1 mouse cellular context compared by ENCODE assay signal in the genomic region with DNA sequence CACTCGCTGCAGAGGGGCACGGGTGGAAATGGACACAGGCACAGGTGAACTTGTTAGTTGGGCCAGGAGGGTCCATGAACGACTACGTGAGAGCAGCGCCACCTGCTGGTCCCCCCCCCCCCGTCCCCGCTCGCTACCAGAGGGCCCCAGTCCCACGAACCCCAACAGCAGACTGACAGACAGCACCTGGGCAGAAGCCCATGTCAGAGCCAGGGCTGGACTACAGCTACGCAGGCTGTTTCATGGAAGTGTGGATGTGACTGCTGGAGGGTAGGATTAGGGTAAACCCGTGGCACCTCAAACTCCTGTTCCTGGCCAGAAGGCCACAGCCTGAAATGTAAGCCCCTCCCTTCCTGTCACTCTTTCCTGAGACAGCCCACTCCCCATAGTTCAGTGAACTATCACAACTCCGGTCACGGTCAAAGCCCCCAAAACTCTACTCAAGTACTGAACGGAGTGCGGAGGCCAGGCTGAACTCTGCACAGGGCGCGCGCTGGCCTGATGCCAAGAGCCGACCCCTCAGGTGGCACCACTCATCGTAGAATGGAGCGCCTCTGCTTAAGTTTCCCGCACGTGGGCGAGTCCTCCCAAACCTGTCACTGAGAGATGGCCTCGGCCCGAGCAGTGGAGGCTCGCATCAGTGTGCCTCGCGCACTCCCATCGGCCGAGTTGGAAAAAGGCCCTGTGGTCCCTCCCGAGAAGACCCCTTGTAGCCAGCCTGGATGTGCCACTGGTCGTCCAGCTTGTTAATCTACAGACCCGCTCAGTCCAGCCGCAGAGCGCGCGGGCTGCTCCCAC.
TF ChIP-seq lines count a peak whose summit lies in the region.

No protein-coding gene starts in this region.

TF ChIP-seq in CH12.LX, 34 proteins besides CTCF, POLR2A, EP300 and RAD21 (continued from another document):
- TF ChIP-seq CHD1 (IDR thresholded peaks at IDR 0.05; ENCODE audit: low read depth, low read length) = no peak
- no peak for TF ChIP-seq GABPA (IDR thresholded peaks at IDR 0.05; ENCODE audit: insufficient replicate concordance, low read depth, low read length)
- TF ChIP-seq E2F4 (IDR thresholded peaks at IDR 0.05; ENCODE audit: insufficient replicate concordance, low read depth, low read length) = no peak
- peak; percentile 91 for TF ChIP-seq MAZ (IDR thresholded peaks at IDR 0.05; ENCODE audit: low read depth, low read length)
- TF ChIP-seq TBP (conservative IDR thresholded peaks at IDR 0.05; ENCODE audit: low read depth, low read length) = no peak
- TF ChIP-seq KAT2A (IDR thresholded peaks at IDR 0.05; ENCODE audit: insufficient replicate concordance, low read length) = no peak
- TF ChIP-seq NELFE (IDR thresholded peaks at IDR 0.05; ENCODE audit: low read depth, low read length) = no peak
- TF ChIP-seq PAX5 (IDR thresholded peaks at IDR 0.05; ENCODE audit: low read length) = no peak
- no peak for TF ChIP-seq USF1 (IDR thresholded peaks at IDR 0.05; ENCODE audit: low read depth, low read length)
- no peak; the same call in 1 of the 2 replicates for TF ChIP-seq ZC3H11A (IDR thresholded peaks at IDR 0.05; ENCODE audit: low read depth, low read length)
- no peak for TF ChIP-seq ELF1 (IDR thresholded peaks at IDR 0.05; ENCODE audit: low read depth, low read length)
- TF ChIP-seq NRF1 (IDR thresholded peaks at IDR 0.05; ENCODE audit: low read depth, low read length) = no peak
- no peak for TF ChIP-seq RCOR1 (conservative IDR thresholded peaks at IDR 0.05; ENCODE audit: low read depth, low read length)
- no peak for TF ChIP-seq HCFC1 (IDR thresholded peaks at IDR 0.05; ENCODE audit: low read depth, low read length)
- TF ChIP-seq MAFK (IDR thresholded peaks at IDR 0.05; ENCODE audit: insufficient replicate concordance, low read length) = no peak
- TF ChIP-seq ETS1 (conservative IDR thresholded peaks at IDR 0.05; ENCODE audit: low read depth, low read length) = no peak
- no peak; the same call in 1 of the 2 replicates for TF ChIP-seq MEF2A (IDR thresholded peaks at IDR 0.05; ENCODE audit: borderline replicate concordance, low read depth, low read length)
- TF ChIP-seq POLR2AphosphoS2 (IDR thresholded peaks at IDR 0.05; ENCODE audit: low read depth, low read length) = peak; percentile 1; the same call in 1 of the 2 replicates
- TF ChIP-seq MYC (IDR thresholded peaks at IDR 0.05; ENCODE audit: low read depth, low read length) = 0 out of 2 replicates have a peak, but pooled peaks have one; percentile 17
- TF ChIP-seq USF2 (conservative IDR thresholded peaks at IDR 0.05; ENCODE audit: low read depth, low read length) = no peak
- TF ChIP-seq ZMIZ1 (IDR thresholded peaks at IDR 0.05; ENCODE audit: low read depth, low read length) = no peak
- TF ChIP-seq TCF12 (IDR thresholded peaks at IDR 0.05; ENCODE audit: low read depth, low read length) = no peak
- TF ChIP-seq JUN (IDR thresholded peaks at IDR 0.05; ENCODE audit: insufficient read depth, low read depth, low read length) = no peak
- TF ChIP-seq SMC3 (IDR thresholded peaks at IDR 0.05; ENCODE audit: low read depth, low read length) = peak; percentile 80
- peak; percentile 92 for TF ChIP-seq MXI1 (IDR thresholded peaks at IDR 0.05; ENCODE audit: low read depth, low read length)
- peak; percentile 12; the same call in 1 of the 2 replicates for TF ChIP-seq IRF4 (IDR thresholded peaks at IDR 0.05; ENCODE audit: low read depth, low read length)
- TF ChIP-seq ZNF384 (IDR thresholded peaks at IDR 0.05; ENCODE audit: low read depth, low read length) = no peak
- TF ChIP-seq ZKSCAN1 (IDR thresholded peaks at IDR 0.05; ENCODE audit: borderline replicate concordance, low read depth, low read length) = no peak
